Mouse (Mus musculus) CH12.LX (cell line): ENCODE measurements at regions not wholly inside any gene's neighbourhood (a gene's known extent, or its start where the extent isn't known, plus 50 kb on each side); places are given as distances from the start of the nearest gene placed in this dataset.

Experiments used
- HCFC1 ChIP-seq: IDR thresholded peaks from 2 replicates; pipeline ENCODE4 v1.6.1; 2012; ENCODE audit warnings: low read depth, mild to moderate bottlenecking, inconsistent platforms, low read length, improper control_type of control experiment
- MAFK ChIP-seq: IDR thresholded peaks from 2 replicates; pipeline ENCODE4 v1.6.1; 2011; ENCODE audit warnings: low read length, improper control_type of control experiment; ENCODE audit not compliant: insufficient replicate concordance
- RAD21 ChIP-seq: IDR thresholded peaks from 2 replicates; pipeline ENCODE4 v1.6.1; 2011; ENCODE audit warnings: low read depth, mild to moderate bottlenecking, low read length, improper control_type of control experiment, moderate library complexity
- USF2 ChIP-seq: conservative IDR thresholded peaks from 2 replicates; pipeline ENCODE4 v1.6.1; 2011; ENCODE audit warnings: low read depth, low read length, improper control_type of control experiment

GRCm38 (mm10) chr3:147117609-147118008, 265.4 kb downstream of the Ttll7 start:
- TF ChIP-seq MAFK (no peak), RAD21 (no peak), USF2 (no peak), HCFC1 (no peak)
